Mouse (Mus musculus) neural tube, embryonic 14.5 days (tissue): ENCODE data around the gene Pdzk1ip1. TPM values are rescaled to one million over a fixed set of nuclear protein-coding genes. Genes with fewer than 3 reads are reported as not detected.

ENCODE experiments used
- ATAC-seq: fragments of 200-750 bp; cut with Nextera tagmentation; 2 replicates; pipeline ENCODE4 v1.8.0; 2017; ENCODE audit warnings: low read depth, mild to moderate bottlenecking, moderate TSS enrichment, moderate library complexity
- H3K27ac ChIP-seq: fragments of 300-500 bp; sonication (generic); 2 replicates; pipeline ENCODE4 v1.5.1; 2014; ENCODE audit warnings: low read depth, mild to moderate bottlenecking, control low read depth, low read length, moderate library complexity, mixed read lengths
- H3K27me3 ChIP-seq: fragments of 300-500 bp; sonication (generic); 2 replicates; pipeline ENCODE4 v1.6.1; 2014; ENCODE audit warnings: low read length; ENCODE audit not compliant: control insufficient read depth, insufficient read depth
- H3K36me3 ChIP-seq: fragments of 300-500 bp; sonication (generic); 2 replicates; pipeline ENCODE4 v1.6.1; 2014; ENCODE audit warnings: low read length, mixed read lengths; ENCODE audit not compliant: control insufficient read depth, insufficient read depth
- H3K4me1 ChIP-seq: fragments of 300-500 bp; sonication (generic); 2 replicates; pipeline ENCODE4 v1.6.1; 2014; ENCODE audit warnings: low read length; ENCODE audit not compliant: control insufficient read depth, insufficient read depth
- H3K4me2 ChIP-seq: fragments of 300-500 bp; sonication (generic); 2 replicates; pipeline ENCODE4 v1.6.1; 2014; ENCODE audit warnings: mild to moderate bottlenecking, low read depth, low read length, control low read depth
- H3K4me3 ChIP-seq: fragments of 300-500 bp; sonication (generic); 2 replicates; pipeline ENCODE4 v1.5.1; 2014; ENCODE audit warnings: low read depth, low read length, control low read depth, mixed read lengths
- H3K9ac ChIP-seq: fragments of 300-500 bp; sonication (generic); replicated peaks from 2 replicates; pipeline ENCODE4 v1.6.1; 2014; ENCODE audit warnings: low read depth, mild to moderate bottlenecking, control low read depth, low read length, mixed read lengths
- H3K9me3 ChIP-seq: fragments of 300-500 bp; sonication (generic); 2 replicates; pipeline ENCODE4 v1.6.1; 2016; ENCODE audit warnings: low read length; ENCODE audit not compliant: control insufficient read depth
- WGBS: fragments of 180-500 bp; shearing (Covaris S2); extraction: QIAGEN DNeasy Blood & Tissue Kit; methylation state at CpG from one replicate; pipeline ENCODE4 v1.1.7; 2014; 5-methylcytosine and 5-hydroxymethylcytosine counted together
- polyA plus RNA-seq: library from polyadenylated mRNA; unstranded; fragments of >200 nt; fragmentation: Nextera tagmentation; extraction: Ambion mirVana; gene quantifications from 2 replicates; pipeline ENCODE4 v1.2.1, GENCODE M21; 2014

Pdzk1ip1 gene
- polyA plus RNA-seq, 1 experiment from 2014 or later: 2.4 TPM

DNA sequence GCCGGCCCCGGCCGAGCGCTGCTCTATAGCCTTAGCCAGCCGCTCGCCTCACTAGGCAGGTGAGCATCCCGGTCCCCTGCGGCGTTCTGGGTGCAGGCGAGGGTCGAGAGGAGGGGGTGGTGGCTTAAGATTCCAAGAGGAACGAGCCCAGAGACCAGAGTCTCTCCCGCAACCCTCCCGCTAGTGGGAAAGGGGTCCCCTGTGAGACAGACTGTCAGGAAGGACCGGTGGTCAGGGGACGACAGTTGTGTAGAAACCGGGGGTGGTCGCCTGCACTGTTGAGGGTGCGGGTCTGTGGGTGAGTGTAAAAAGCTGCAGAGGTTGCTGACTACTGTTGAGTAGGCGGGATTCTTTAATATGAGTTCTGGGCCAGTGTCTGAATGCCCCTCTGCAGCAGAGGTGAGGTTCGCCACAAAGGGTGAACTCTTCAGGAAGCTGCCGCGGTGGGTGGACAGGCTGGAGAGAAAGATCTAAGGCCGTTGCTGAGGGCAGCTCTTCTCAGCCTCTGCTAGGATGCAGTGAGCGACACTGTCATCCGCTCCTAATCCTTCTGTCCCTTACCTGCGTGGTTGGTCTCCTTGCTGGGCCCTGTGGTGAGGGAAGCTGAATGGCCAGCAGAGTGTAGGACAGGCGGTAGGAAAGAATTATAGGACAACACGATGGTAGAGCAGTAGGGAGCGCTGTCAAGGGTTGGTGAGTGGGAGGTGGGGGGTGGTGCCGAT lies 24.8 kb upstream of the Pdzk1ip1 start:
- peaks cover 62% of the 10 kb centered on the region for H3K27me3 ChIP-seq
- peak; percentile 12; the same call in 1 of the 2 replicates for ATAC-seq
- H3K4me3 ChIP-seq: peak overlapping the region; percentile 41
- no peaks in the 10 kb centered on the region for H3K9me3 ChIP-seq
- H3K4me1 ChIP-seq: 0 out of 2 replicates have a peak, but pooled peaks cover 7% of the 10 kb centered on the region
- H3K36me3 ChIP-seq: no peaks in the 10 kb centered on the region
- H3K4me2 ChIP-seq: peak overlapping the region; percentile 91
- H3K27ac ChIP-seq: no peak overlapping the region
- 1% methylated on average over 31 of the region's 31 CpGs for WGBS
- peak overlapping the region; percentile 55 for H3K9ac ChIP-seq

- Histone ChIP-seq H3K4me3 (no peak overlapping the region), H3K36me3 (no peaks in the 10 kb centered on the region), H3K27ac (no peak overlapping the region), H3K9ac (no peak overlapping the region), H3K9me3 (no peaks in the 10 kb centered on the region), H3K27me3 (peaks cover under 1% of the 10 kb centered on the region; the same call in 1 of the 2 replicates), H3K4me1 (no peaks in the 10 kb centered on the region), H3K4me2 (no peak overlapping the region)
- WGBS: 75% methylated on average over 1 of the region's 1 CpGs
- no peak for ATAC-seq
Measured at GRCm38 (mm10) chr4:115071668-115072067, 16.8 kb upstream of the Pdzk1ip1 start.

DNA sequence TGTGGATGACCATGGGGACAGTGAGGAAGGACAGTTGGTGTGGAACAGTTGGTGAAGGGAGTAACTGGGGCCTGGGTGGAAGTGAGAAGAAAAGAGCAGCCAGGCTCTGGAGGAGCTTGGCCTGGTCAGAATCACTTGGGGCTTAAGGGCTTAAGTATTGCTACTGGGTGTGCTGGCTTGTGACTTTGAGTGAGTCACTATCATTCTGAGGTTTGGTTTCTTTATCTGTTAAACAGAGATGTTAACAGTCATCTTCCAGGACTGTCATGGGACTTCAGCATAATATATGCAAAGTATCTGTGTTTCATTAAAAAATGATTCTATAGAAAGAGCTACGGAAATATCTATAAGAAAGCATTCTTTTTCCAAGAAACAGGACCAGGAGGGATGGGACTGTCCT lies 13.7 kb upstream of the Pdzk1ip1 start:
- H3K4me1 ChIP-seq: peaks cover 9% of the 10 kb centered on the region; the same call in 1 of the 2 replicates
- H3K27me3 ChIP-seq: no peaks in the 10 kb centered on the region
- H3K4me3 ChIP-seq: no peak overlapping the region
- no peaks in the 10 kb centered on the region for H3K9me3 ChIP-seq
- H3K4me2 ChIP-seq: no peak overlapping the region
- H3K36me3 ChIP-seq: no peaks in the 10 kb centered on the region
- no peak overlapping the region for H3K27ac ChIP-seq
- no peak for ATAC-seq
- H3K9ac ChIP-seq: no peak overlapping the region
- WGBS: 94% methylated on average over 1 of the region's 1 CpGs

GRCm38 (mm10) chr4:115075204-115075915 lies 13.1 kb upstream of the Pdzk1ip1 start:
- no peak overlapping the region for H3K27ac ChIP-seq
- no peak for ATAC-seq
- no peaks in the 10 kb centered on the region for H3K27me3 ChIP-seq
- no peaks in the 10 kb centered on the region for H3K9me3 ChIP-seq
- no peak overlapping the region for H3K4me3 ChIP-seq
- H3K36me3 ChIP-seq: no peaks in the 10 kb centered on the region
- H3K4me2 ChIP-seq: no peak overlapping the region
- H3K4me1 ChIP-seq: peaks cover 11% of the 10 kb centered on the region; the same call in 1 of the 2 replicates
- 67% methylated on average over 3 of the region's 3 CpGs for WGBS
- no peak overlapping the region for H3K9ac ChIP-seq

GRCm38 (mm10) chr4:115078892-115079820 lies 9.4 kb upstream of the Pdzk1ip1 start:
- Histone ChIP-seq H3K4me3 (no peak overlapping the region), H3K4me2 (no peak overlapping the region), H3K4me1 (peaks cover 11% of the 10 kb centered on the region; the same call in 1 of the 2 replicates), H3K36me3 (no peaks in the 10 kb centered on the region), H3K9me3 (no peaks in the 10 kb centered on the region), H3K27me3 (no peaks in the 10 kb centered on the region), H3K27ac (0 out of 2 replicates have a peak overlapping the region, but pooled peaks have one; percentile 39), H3K9ac (0 out of 2 replicates have a peak overlapping the region, but pooled peaks have one; percentile 21)
- 9% methylated on average over 10 of the region's 10 CpGs for WGBS
- ATAC-seq: peak; percentile 90

DNA sequence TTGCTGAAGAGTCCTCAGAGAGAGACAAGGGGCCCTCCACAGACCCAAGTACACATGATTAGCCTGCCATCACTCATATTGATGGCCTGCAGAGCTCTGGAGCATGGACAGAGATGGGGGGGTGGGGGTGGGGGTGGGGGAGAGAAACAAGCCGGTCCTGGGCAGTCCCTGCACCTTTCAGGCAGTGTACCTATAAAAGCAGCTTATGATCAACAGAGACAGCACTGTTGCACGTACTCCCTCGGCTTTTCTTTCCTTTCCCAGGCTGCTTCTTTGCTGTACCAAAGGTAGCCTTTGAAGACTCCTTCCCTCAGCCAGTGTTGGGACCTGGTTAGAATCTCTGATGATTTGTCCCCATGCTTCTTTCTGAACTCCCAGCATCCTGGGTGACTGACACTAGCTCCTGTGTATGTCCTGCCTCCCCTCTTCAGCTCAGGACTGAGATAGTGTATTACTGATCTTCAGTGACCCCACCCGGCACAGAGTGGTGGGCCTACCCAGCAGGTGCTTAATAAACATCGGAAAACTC lies 8.6 kb upstream of the Pdzk1ip1 start:
- Histone ChIP-seq H3K27ac (no peak overlapping the region), H3K4me1 (peaks cover 11% of the 10 kb centered on the region; the same call in 1 of the 2 replicates), H3K4me3 (no peak overlapping the region), H3K27me3 (no peaks in the 10 kb centered on the region), H3K36me3 (no peaks in the 10 kb centered on the region), H3K4me2 (no peak overlapping the region), H3K9me3 (no peaks in the 10 kb centered on the region), H3K9ac (0 out of 2 replicates have a peak overlapping the region, but pooled peaks have one; percentile 21)
- ATAC-seq: 0 out of 2 replicates have a peak, but pooled peaks have one; percentile 3
- 7% methylated on average over 5 of the region's 5 CpGs for WGBS

DNA sequence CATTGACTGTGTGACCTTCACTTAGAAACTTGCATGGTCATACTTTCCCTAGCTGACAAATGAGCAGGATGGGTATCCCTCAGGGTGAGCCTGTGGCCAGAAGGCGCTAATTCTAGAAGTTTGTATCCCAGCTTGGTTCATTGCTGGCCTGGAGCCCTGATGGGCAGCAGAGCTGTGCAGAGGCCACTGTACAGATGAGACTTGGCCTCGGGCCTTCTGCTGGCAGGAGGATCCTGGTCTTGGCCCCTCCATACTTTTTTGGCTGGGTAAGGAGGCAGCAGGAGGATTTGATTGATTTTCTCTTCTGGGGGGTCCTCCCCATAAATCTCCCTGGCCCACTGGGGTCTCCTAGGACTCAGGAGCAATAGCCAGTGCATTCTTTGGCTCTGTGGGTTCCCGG lies 5.5 kb upstream of the Pdzk1ip1 start:
- WGBS: 74% methylated on average over 3 of the region's 3 CpGs
- no peak for ATAC-seq
- Histone ChIP-seq H3K4me3 (no peak overlapping the region), H3K9ac (no peak overlapping the region), H3K4me1 (peaks cover 11% of the 10 kb centered on the region; the same call in 1 of the 2 replicates), H3K27me3 (no peaks in the 10 kb centered on the region), H3K9me3 (no peaks in the 10 kb centered on the region), H3K27ac (no peak overlapping the region), H3K36me3 (no peaks in the 10 kb centered on the region), H3K4me2 (no peak overlapping the region)

- Histone ChIP-seq H3K9me3 (no peaks in the 10 kb centered on the region), H3K4me2 (no peak overlapping the region), H3K4me1 (no peaks in the 10 kb centered on the region), H3K27me3 (peaks cover 3% of the 10 kb centered on the region; the same call in 1 of the 2 replicates), H3K36me3 (no peaks in the 10 kb centered on the region), H3K4me3 (no peak overlapping the region), H3K27ac (no peak overlapping the region), H3K9ac (no peak overlapping the region)
- WGBS: 25% methylated on average over 6 of the region's 6 CpGs
- ATAC-seq: peak; percentile 65
Measured at GRCm38 (mm10) chr4:115085522-115086095, 2.9 kb upstream of the Pdzk1ip1 start.
